Mouse (Mus musculus): Measurements from ENCODE around the gene Rab3gap2.
A peak's percentile ranks its signal among the peaks of the same experiment; 100 is the strongest.

Rab3gap2 gene

GRCm38 (mm10) chr1:185203909-185204661 is at the start of gene Rab3gap2:
TSS of gene Rab3gap2 (plus strand) at chr1:185204117.
- peak; percentile 99 for DNase-seq

- DNase-seq = no peak
These were observed 30.3 kb upstream of the Rab3gap2 start for GRCm38 (mm10) chr1:185173641-185174040.

- DNase-seq = no peak
These were observed 26.1 kb upstream of the Rab3gap2 start for GRCm38 (mm10) chr1:185177860-185178259.

GRCm38 (mm10) chr1:185183591-185184330 is 20.2 kb upstream of the Rab3gap2 start:
- DNase-seq = no peak

- DNase-seq = no peak
These were observed 18.4 kb upstream of the Rab3gap2 start for GRCm38 (mm10) chr1:185185556-185185955.

- no peak for DNase-seq
These were observed 16.7 kb upstream of the Rab3gap2 start for GRCm38 (mm10) chr1:185187135-185187785.

GRCm38 (mm10) chr1:185189901-185190300 is 14.0 kb upstream of the Rab3gap2 start:
- DNase-seq = no peak

GRCm38 (mm10) chr1:185192087-185192486 is 11.8 kb upstream of the Rab3gap2 start:
- no peak for DNase-seq

GRCm38 (mm10) chr1:185193509-185193908 is 10.4 kb upstream of the Rab3gap2 start:
- no peak for DNase-seq

- DNase-seq = no peak
These were observed 7.6 kb upstream of the Rab3gap2 start for GRCm38 (mm10) chr1:185196323-185196722.

- DNase-seq = no peak
These were observed 3.1 kb upstream of the Rab3gap2 start for GRCm38 (mm10) chr1:185200571-185201395.

GRCm38 (mm10) chr1:185201994-185202393 is 1.9 kb upstream of the Rab3gap2 start:
- DNase-seq = no peak

GRCm38 (mm10) chr1:185203196-185203908 is 565 bp upstream of the Rab3gap2 start:
- peak; percentile 31 for DNase-seq

- DNase-seq = no peak
These were observed 1.2 kb downstream of the Rab3gap2 start for GRCm38 (mm10) chr1:185205090-185205489.

GRCm38 (mm10) chr1:185207851-185208595 is 4.1 kb downstream of the Rab3gap2 start:
- no peak for DNase-seq

- DNase-seq = no peak
These were observed 4.8 kb downstream of the Rab3gap2 start for GRCm38 (mm10) chr1:185208766-185209165.

- no peak for DNase-seq
These were observed 5.8 kb downstream of the Rab3gap2 start for GRCm38 (mm10) chr1:185209641-185210176.

GRCm38 (mm10) chr1:185216360-185216759 is 12.4 kb downstream of the Rab3gap2 start:
- no peak for DNase-seq

GRCm38 (mm10) chr1:185216762-185217161 is 12.8 kb downstream of the Rab3gap2 start:
- DNase-seq = no peak

GRCm38 (mm10) chr1:185217966-185218365 is 14.0 kb downstream of the Rab3gap2 start:
- no peak for DNase-seq

GRCm38 (mm10) chr1:185226889-185227288 is 23.0 kb downstream of the Rab3gap2 start:
- no peak for DNase-seq
